16 mouse cellular contexts compared by ENCODE assay signal in genomic region chr3:152874431-152875355, GRCm38 (mm10).
DNase-seq lines count a peak whose midpoint lies in the region; ATAC-seq lines count a peak whose summit lies in the region.
"Had no signal": no experiment of that assay in that cellular context is flagged by ENCODE, and none has a peak within 500 bp of the region (broad histone marks: within the 10 kb centered on the region; RNA-seq: fewer than 3 reads in every experiment).

No protein-coding gene starts in this region.

- no peaks in the 10 kb centered on the region for H3K9me3 ChIP-seq in hindbrain, embryonic 12.5 days (replicated peaks)
- H3K9me3 ChIP-seq in hindbrain, embryonic 11.5 days (ENCODE audit: control insufficient read depth, low read length), result no peaks in the 10 kb centered on the region
- no peaks in the 10 kb centered on the region for H3K9me3 ChIP-seq in midbrain, embryonic 11.5 days (ENCODE audit: control insufficient read depth, low read length)
- no peaks in the 10 kb centered on the region for H3K9me3 ChIP-seq in midbrain, embryonic 10.5 days (replicated peaks)
- H3K9me3 ChIP-seq: embryonic facial prominence, embryonic 12.5 days; forebrain, embryonic 10.5 days; hindbrain, embryonic 15.5 days; limb, embryonic 13.5 days had no signal

- H3K27ac ChIP-seq in hindbrain, embryonic 12.5 days, result peak overlapping the region; percentile 14; the same call in 1 of the 2 replicates
- no peak overlapping the region for H3K27ac ChIP-seq in hindbrain, embryonic 11.5 days (ENCODE audit: low read depth, low read length)
- no peak overlapping the region for H3K27ac ChIP-seq in midbrain, embryonic 11.5 days (ENCODE audit: low read depth, low read length)
- no peak overlapping the region for H3K27ac ChIP-seq in midbrain, embryonic 10.5 days (replicated peaks)
- H3K27ac ChIP-seq: embryonic facial prominence, embryonic 12.5 days; forebrain, embryonic 10.5 days; hindbrain, embryonic 15.5 days; limb, embryonic 13.5 days had no signal

- no peak overlapping the region for H3K4me2 ChIP-seq in hindbrain, embryonic 12.5 days (replicated peaks)
- no peak overlapping the region for H3K4me2 ChIP-seq in hindbrain, embryonic 11.5 days (replicated peaks; ENCODE audit: low read depth, low read length)
- H3K4me2 ChIP-seq in midbrain, embryonic 11.5 days, result no peak overlapping the region
- H3K4me2 ChIP-seq: embryonic facial prominence, embryonic 12.5 days; hindbrain, embryonic 15.5 days; limb, embryonic 13.5 days had no signal

- no peaks in the 10 kb centered on the region for H3K27me3 ChIP-seq in hindbrain, embryonic 12.5 days
- no peaks in the 10 kb centered on the region for H3K27me3 ChIP-seq in hindbrain, embryonic 11.5 days (ENCODE audit: control insufficient read depth, insufficient read depth, low read length)
- H3K27me3 ChIP-seq in midbrain, embryonic 11.5 days (ENCODE audit: control insufficient read depth, insufficient read depth, low read length), result no peaks in the 10 kb centered on the region
- no peaks in the 10 kb centered on the region for H3K27me3 ChIP-seq in midbrain, embryonic 10.5 days (ENCODE audit: low read depth, poor library complexity, severe bottlenecking)
- H3K27me3 ChIP-seq: embryonic facial prominence, embryonic 12.5 days; hindbrain, embryonic 15.5 days; limb, embryonic 13.5 days had no signal

- intact Hi-C loops in left cerebral cortex, postnatal 14 days (cut with DNase I), result no loop called here

- no peaks in the 10 kb centered on the region for H3K36me3 ChIP-seq in hindbrain, embryonic 12.5 days
- H3K36me3 ChIP-seq in hindbrain, embryonic 11.5 days (ENCODE audit: control insufficient read depth, insufficient read depth, low read length), result no peaks in the 10 kb centered on the region
- H3K36me3 ChIP-seq in midbrain, embryonic 11.5 days (ENCODE audit: control insufficient read depth, insufficient read depth, low read length), result no peaks in the 10 kb centered on the region
- H3K36me3 ChIP-seq in midbrain, embryonic 10.5 days, result no peaks in the 10 kb centered on the region
- H3K36me3 ChIP-seq: embryonic facial prominence, embryonic 12.5 days; forebrain, embryonic 10.5 days; hindbrain, embryonic 15.5 days; limb, embryonic 13.5 days had no signal

- peaks cover 23% of the 10 kb centered on the region for H3K4me1 ChIP-seq in hindbrain, embryonic 12.5 days
- no peaks in the 10 kb centered on the region; the same call in 1 of the 2 replicates for H3K4me1 ChIP-seq in hindbrain, embryonic 11.5 days (replicated peaks; ENCODE audit: control insufficient read depth, insufficient read depth, low read length)
- H3K4me1 ChIP-seq in midbrain, embryonic 11.5 days (ENCODE audit: control insufficient read depth, insufficient read depth, low read length), result no peaks in the 10 kb centered on the region
- H3K4me1 ChIP-seq in midbrain, embryonic 10.5 days, result peaks cover 9% of the 10 kb centered on the region
- H3K4me1 ChIP-seq: embryonic facial prominence, embryonic 12.5 days; limb, embryonic 13.5 days had no signal

- no peak overlapping the region for H3K9ac ChIP-seq in hindbrain, embryonic 12.5 days
- H3K9ac ChIP-seq in hindbrain, embryonic 11.5 days (ENCODE audit: low read depth, low read length), result no peak overlapping the region
- no peak overlapping the region for H3K9ac ChIP-seq in midbrain, embryonic 11.5 days (ENCODE audit: low read length)
- H3K9ac ChIP-seq: embryonic facial prominence, embryonic 12.5 days; hindbrain, embryonic 15.5 days; limb, embryonic 13.5 days had no signal

- WGBS in hindbrain, embryonic 12.5 days, result 75% methylated on average over 17 of the region's 17 CpGs
- 83% methylated on average over 17 of the region's 17 CpGs for WGBS in hindbrain, embryonic 11.5 days
- WGBS in midbrain, embryonic 11.5 days, result 82% methylated on average over 17 of the region's 17 CpGs
- 86% methylated on average over 17 of the region's 17 CpGs for WGBS in midbrain, embryonic 10.5 days

- ATAC-seq in hindbrain, embryonic 12.5 days (ENCODE audit: low FRiP score), result no peak
- ATAC-seq in hindbrain, embryonic 11.5 days (ENCODE audit: low FRiP score), result no peak
- no peak; the same call in 1 of the 2 replicates for ATAC-seq in midbrain, embryonic 11.5 days (ENCODE audit: low FRiP score)

- H3K4me3 ChIP-seq in hindbrain, embryonic 12.5 days, result no peak overlapping the region
- H3K4me3 ChIP-seq in hindbrain, embryonic 11.5 days (ENCODE audit: low read depth, low read length), result no peak overlapping the region
- no peak overlapping the region for H3K4me3 ChIP-seq in midbrain, embryonic 11.5 days (ENCODE audit: low read depth, low read length)
- no peak overlapping the region for H3K4me3 ChIP-seq in midbrain, embryonic 10.5 days
- H3K4me3 ChIP-seq: embryonic facial prominence, embryonic 12.5 days; forebrain, embryonic 10.5 days; hindbrain, embryonic 15.5 days; limb, embryonic 13.5 days had no signal

- no peak for DNase-seq in hindbrain, embryonic 11.5 days (ENCODE audit: low spot score)
- DNase-seq in midbrain, embryonic 11.5 days (ENCODE audit: low spot score, missing footprints), result peak; percentile 79
- no peak for DNase-seq in midbrain, embryonic 10.5 days (ENCODE audit: low spot score)
- peak; percentile 52 for DNase-seq in left cerebral cortex, postnatal 14 days (ENCODE audit: low spot score in 2 of 2)
- peak; percentile 45 for DNase-seq in retina, embryonic 14.5 days (ENCODE audit: low spot score)
- no peak for DNase-seq in embryo, embryonic 9.5 days (ENCODE audit: extremely low spot score)
- DNase-seq in adrenal gland, postnatal 10 days, result no peak
- DNase-seq: cerebellum, adult 11 months; cerebellum, postnatal 25 days; kidney, adult 8-10 months; kidney, postnatal 4 days had no signal

Comparison
In these comparisons a context has a peak if more than half of its experiments do, and no peak if none do; other contexts are left out.
1. DNase-seq: peak in midbrain, embryonic 11.5 days (single experiment), left cerebral cortex, postnatal 14 days (2 of 2) and retina, embryonic 14.5 days (single experiment); none in hindbrain, embryonic 11.5 days (single experiment), midbrain, embryonic 10.5 days (single experiment), embryo, embryonic 9.5 days (single experiment) and adrenal gland, postnatal 10 days (single experiment).